Mouse (Mus musculus): ENCODE data around the gene Ccndbp1. TPM values are rescaled to one million over a fixed set of nuclear protein-coding genes. Genes with fewer than 3 reads are reported as not detected.

Ccndbp1 gene
- total and polyA plus RNA-seq, 3 experiments, result 23.4 to 38.8 (median 33.4) TPM

DNA sequence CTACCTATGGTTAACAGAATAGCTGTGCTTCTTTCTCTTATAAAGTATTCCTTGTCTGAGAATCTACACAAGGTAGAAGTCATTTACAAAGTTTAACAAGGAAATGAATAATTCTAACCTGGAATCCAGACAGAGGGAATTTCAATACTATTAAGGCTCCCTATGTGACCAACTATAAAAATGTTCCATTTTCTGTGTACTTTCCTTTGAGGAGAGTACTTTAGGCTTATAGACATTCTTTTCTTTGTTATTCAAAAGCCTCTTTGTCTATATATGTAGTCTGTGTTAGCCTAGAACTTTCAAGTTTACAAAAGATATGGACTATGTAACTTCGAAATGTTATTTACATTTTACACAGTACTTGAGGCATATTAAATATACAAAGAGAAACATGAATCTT lies 47.9 kb upstream of the Ccndbp1 start:
- Histone ChIP-seq H3K36me3 (replicated peaks in 1 of 2; ENCODE audit: control insufficient read depth in 1 of 2, insufficient read depth in 1 of 2, low read length in 1 of 2) (peaks cover 7 to 48% of the 10 kb centered on the region in 2 experiments), H3K4me2 (ENCODE audit: insufficient read depth, low read depth, poor library complexity, severe bottlenecking) (no peak overlapping the region), H3K4me3 (replicated peaks in 1 of 3; ENCODE audit: low read depth in 2 of 3, low read length in 2 of 3, poor library complexity in 1 of 3) (no peak overlapping the region), H3K9ac (ENCODE audit: insufficient read depth, low read depth) (no peak overlapping the region), H3K79me2 (replicated peaks; ENCODE audit: control insufficient read depth, extremely low read depth, insufficient read depth, poor library complexity, severe bottlenecking) (peaks cover 16% of the 10 kb centered on the region; the same call in 1 of the 2 replicates), H3K27ac (ENCODE audit: insufficient read depth, low read depth) (no peak overlapping the region), H3K4me1 (ENCODE audit: control insufficient read depth in 1 of 2, insufficient read depth in 2 of 2) (no peaks in the 10 kb centered on the region), H3K9me3 (replicated peaks; ENCODE audit: low read length) (no peaks in the 10 kb centered on the region), H3K27me3 (replicated peaks) (no peaks in the 10 kb centered on the region)
- no peak for TF ChIP-seq RCOR1 (conservative IDR thresholded peaks at IDR 0.05; ENCODE audit: low read depth, low read length)
- no peak for TF ChIP-seq HCFC1 (IDR thresholded peaks at IDR 0.05; ENCODE audit: low read depth, low read length)
- no peak for TF ChIP-seq JUND (conservative IDR thresholded peaks at IDR 0.05; ENCODE audit: low read depth, low read length)
- TF ChIP-seq JUN (IDR thresholded peaks at IDR 0.05; ENCODE audit: insufficient read depth, low read depth, low read length), result no peak
- no peak for TF ChIP-seq CTCF (conservative IDR thresholded peaks at IDR 0.05 in 1 of 2, IDR thresholded peaks at IDR 0.05 in 1 of 2; ENCODE audit: low read depth in 2 of 2, low read length in 2 of 2)
- no peak for TF ChIP-seq POLR2AphosphoS2 (IDR thresholded peaks at IDR 0.05; ENCODE audit: low read depth, low read length)
- no peak for TF ChIP-seq ELF1 (IDR thresholded peaks at IDR 0.05; ENCODE audit: low read depth, low read length)
- no peak for TF ChIP-seq CHD1 (IDR thresholded peaks at IDR 0.05; ENCODE audit: low read depth, low read length)
- no peak for TF ChIP-seq ZKSCAN1 (IDR thresholded peaks at IDR 0.05; ENCODE audit: borderline replicate concordance, low read depth, low read length)
- no peak for TF ChIP-seq ZNF384 (IDR thresholded peaks at IDR 0.05; ENCODE audit: low read depth, low read length)
- TF ChIP-seq PAX5 (IDR thresholded peaks at IDR 0.05; ENCODE audit: low read length), result no peak
- TF ChIP-seq ETS1 (conservative IDR thresholded peaks at IDR 0.05; ENCODE audit: low read depth, low read length), result no peak
- no peak for TF ChIP-seq UBTF (IDR thresholded peaks at IDR 0.05; ENCODE audit: low read depth, low read length)
- TF ChIP-seq SMC3 (IDR thresholded peaks at IDR 0.05; ENCODE audit: low read depth, low read length), result no peak
- no peak for TF ChIP-seq USF2 (conservative IDR thresholded peaks at IDR 0.05; ENCODE audit: low read depth, low read length)
- TF ChIP-seq USF1 (IDR thresholded peaks at IDR 0.05; ENCODE audit: low read depth, low read length), result no peak
- TF ChIP-seq EP300 (IDR thresholded peaks at IDR 0.05; ENCODE audit: low read length), result no peak
- no peak for TF ChIP-seq MAZ (IDR thresholded peaks at IDR 0.05; ENCODE audit: low read depth, low read length)
- no peak for TF ChIP-seq MAX (IDR thresholded peaks at IDR 0.05; ENCODE audit: low read length)
- DNase-seq (ENCODE audit: extremely low read depth), result no peak
- in situ Hi-C loops (cut with MboI; ENCODE audit: low pct_ligation_motif_present, low pct_unique_long_range_greater_than_20kb, low sequenced_read_pairs) (no loop called here), dilution Hi-C loops (cut with MboI; ENCODE audit: extremely low pct_ligation_motif_present, extremely low pct_unique_long_range_greater_than_20kb, low sequenced_read_pairs) (no loop called here)

DNA sequence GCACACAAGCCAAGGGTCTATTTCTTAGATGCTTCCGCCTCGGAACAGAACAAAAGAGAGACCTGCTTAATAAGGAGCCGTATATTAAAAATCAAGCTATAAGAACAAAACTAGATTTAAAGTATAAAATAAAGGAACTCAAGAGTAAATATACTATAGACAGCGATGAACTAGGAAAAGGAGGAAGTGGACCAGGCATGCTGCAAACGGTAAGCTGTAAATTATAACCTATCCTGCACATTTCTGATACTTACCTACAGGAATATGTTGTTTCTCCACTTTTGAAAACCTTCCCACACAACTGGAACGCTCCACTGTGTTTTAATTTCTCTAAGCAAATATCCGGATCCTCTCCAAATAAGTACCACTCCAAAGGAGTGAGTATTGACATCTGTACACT lies 45.1 kb upstream of the Ccndbp1 start:
- no peak overlapping the region for H3K4me2 ChIP-seq (ENCODE audit: insufficient read depth, low read depth, poor library complexity, severe bottlenecking)
- dilution Hi-C loops (cut with MboI; ENCODE audit: extremely low pct_ligation_motif_present, extremely low pct_unique_long_range_greater_than_20kb, low sequenced_read_pairs), result no loop called here
- in situ Hi-C loops (cut with MboI; ENCODE audit: low pct_ligation_motif_present, low pct_unique_long_range_greater_than_20kb, low sequenced_read_pairs), result no loop called here
- TF ChIP-seq JUND (conservative IDR thresholded peaks at IDR 0.05; ENCODE audit: low read depth, low read length), result no peak
- TF ChIP-seq RCOR1 (conservative IDR thresholded peaks at IDR 0.05; ENCODE audit: low read depth, low read length), result no peak
- no peak for TF ChIP-seq KAT2A (IDR thresholded peaks at IDR 0.05; ENCODE audit: insufficient replicate concordance, low read length)
- TF ChIP-seq TBP (conservative IDR thresholded peaks at IDR 0.05; ENCODE audit: low read depth, low read length), result no peak
- no peak for TF ChIP-seq MAFK (IDR thresholded peaks at IDR 0.05; ENCODE audit: insufficient replicate concordance, low read length)
- TF ChIP-seq SIN3A (IDR thresholded peaks at IDR 0.05; ENCODE audit: low read length), result no peak
- no peak for TF ChIP-seq EP300 (IDR thresholded peaks at IDR 0.05; ENCODE audit: low read length)
- TF ChIP-seq MAX (IDR thresholded peaks at IDR 0.05; ENCODE audit: low read length), result no peak
- TF ChIP-seq ZC3H11A (IDR thresholded peaks at IDR 0.05; ENCODE audit: low read depth, low read length), result no peak
- no peaks in the 10 kb centered on the region for H3K27me3 ChIP-seq (replicated peaks)
- peaks cover 25% of the 10 kb centered on the region for H3K79me2 ChIP-seq (replicated peaks; ENCODE audit: control insufficient read depth, extremely low read depth, insufficient read depth, poor library complexity, severe bottlenecking)
- H3K4me1 ChIP-seq (ENCODE audit: control insufficient read depth in 1 of 2, insufficient read depth in 2 of 2), result peaks cover 0 to 7% of the 10 kb centered on the region in 2 experiments; a peak in 1 of 4 replicates
- H3K4me3 ChIP-seq (replicated peaks in 1 of 3; ENCODE audit: low read depth in 2 of 3, low read length in 2 of 3, poor library complexity in 1 of 3), result no peak overlapping the region
- H3K9me3 ChIP-seq (replicated peaks; ENCODE audit: low read length), result no peaks in the 10 kb centered on the region
- H3K27ac ChIP-seq (ENCODE audit: insufficient read depth, low read depth), result no peak overlapping the region
- H3K36me3 ChIP-seq (replicated peaks in 1 of 2; ENCODE audit: control insufficient read depth in 1 of 2, insufficient read depth in 1 of 2, low read length in 1 of 2), result peaks cover 3 to 56% of the 10 kb centered on the region in 2 experiments
- no peak overlapping the region for H3K9ac ChIP-seq (ENCODE audit: insufficient read depth, low read depth)
- DNase-seq (ENCODE audit: extremely low read depth), result no peak

All from CH12.LX (cell line).